Mouse (Mus musculus) liver, embryonic 14.5 days (tissue): ENCODE measurements at regions not wholly inside any gene's neighbourhood (a gene's known extent, or its start where the extent isn't known, plus 50 kb on each side); places are given as distances from the start of the nearest gene placed in this dataset.

Experiments
- ATAC-seq: fragments of 200-750 bp; cut with Nextera tagmentation; 2 replicates; pipeline ENCODE4 v1.8.0; 2017; ENCODE audit warnings: moderate number of reproducible peaks, mild to moderate bottlenecking, moderate library complexity; ENCODE audit not compliant: insufficient read depth
- DNase-seq, 3 experiments: peaks; one replicate each; pipeline ENCODE4 v3.0.0-alpha.2; 2012 to 2013; ENCODE audit warnings: low read depth in 3 of 3, low spot score in 3 of 3
- H3K27ac ChIP-seq: fragments of 300-500 bp; sonication (generic); 2 replicates; pipeline ENCODE4 v1.5.1; 2014; ENCODE audit warnings: moderate library complexity, mild to moderate bottlenecking, control low read depth, inconsistent platforms
- H3K27me3 ChIP-seq: fragments of 300-500 bp; sonication (generic); 2 replicates; pipeline ENCODE4 v1.6.1; 2014; ENCODE audit warnings: mild to moderate bottlenecking, low read length, moderate library complexity; ENCODE audit not compliant: control insufficient read depth, insufficient read depth
- H3K36me3 ChIP-seq: fragments of 300-500 bp; sonication (generic); replicated peaks from 2 replicates; pipeline ENCODE4 v1.6.1; 2014; ENCODE audit warnings: low read depth; ENCODE audit not compliant: control insufficient read depth, insufficient read depth
- H3K4me1 ChIP-seq, 2 experiments: fragments of 200-500 bp in 1 of 2; fragments of 300-500 bp in 1 of 2; sonication (generic) in 1 of 2; replicated peaks; 2 replicates each; pipeline ENCODE4 v1.6.1; 2012 to 2014; ENCODE audit warnings: antibody characterized with exemption in 1 of 2, inconsistent platforms in 1 of 2, low read length in 1 of 2; ENCODE audit not compliant: control insufficient read depth in 2 of 2, insufficient read depth in 2 of 2
- H3K4me2 ChIP-seq: fragments of 300-500 bp; sonication (generic); 2 replicates; pipeline ENCODE4 v1.6.1; 2014; ENCODE audit warnings: low read depth, mild to moderate bottlenecking, control low read depth, moderate library complexity
- H3K4me3 ChIP-seq, 2 experiments: fragments of 200-500 bp in 1 of 2; fragments of 300-500 bp in 1 of 2; sonication (generic) in 1 of 2; 2 replicates each; pipeline ENCODE4 v1.5.1; 2012 to 2014; ENCODE audit warnings: low read depth in 2 of 2, low read length in 2 of 2, mild to moderate bottlenecking in 2 of 2, control low read depth in 1 of 2, inconsistent platforms in 1 of 2, moderate library complexity in 1 of 2; ENCODE audit not compliant: insufficient read depth in 1 of 2
- H3K9ac ChIP-seq: fragments of 300-500 bp; sonication (generic); replicated peaks from 2 replicates; pipeline ENCODE4 v1.6.1; 2014; ENCODE audit warnings: mild to moderate bottlenecking, control low read depth, moderate library complexity
- H3K9me3 ChIP-seq: fragments of 300-500 bp; sonication (generic); 2 replicates; pipeline ENCODE4 v1.6.1; 2016; ENCODE audit warnings: low read length, mixed read lengths; ENCODE audit not compliant: control insufficient read depth
- CTCF ChIP-seq: IDR thresholded peaks from 2 replicates; pipeline ENCODE4 v1.5.1; 2016; ENCODE audit warnings: antibody characterized with exemption, low read depth, control low read depth
- EP300 ChIP-seq: IDR thresholded peaks from 2 replicates; pipeline ENCODE4 v1.6.1; 2016; ENCODE audit warnings: antibody characterized with exemption, low read depth
- WGBS: fragments of 180-500 bp; shearing (Covaris S2); extraction: QIAGEN DNeasy Blood & Tissue Kit; methylation state at CpG from one replicate; pipeline ENCODE4 v1.1.7; 2014; ENCODE audit not compliant: insufficient replicate concordance; 5-methylcytosine and 5-hydroxymethylcytosine counted together

DNA sequence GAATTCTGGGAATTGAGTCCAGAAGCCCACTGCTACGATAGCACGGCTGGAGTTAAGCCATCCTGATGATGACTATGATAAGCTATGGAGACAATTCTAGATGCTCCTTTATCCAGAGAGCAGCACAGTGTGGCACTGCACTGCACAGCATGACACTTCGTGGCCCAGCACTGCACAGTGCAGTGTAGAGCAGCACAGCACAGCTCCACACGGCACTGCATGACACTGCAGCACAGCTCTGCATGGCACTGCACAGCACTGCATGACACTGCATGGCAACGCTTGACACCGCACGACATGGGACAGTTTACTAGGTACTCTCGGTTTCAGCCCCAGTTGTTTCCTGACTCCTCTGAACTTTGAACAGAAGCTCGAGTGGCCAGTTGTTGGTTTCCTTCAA lies 523.1 kb downstream of the Etnk1 start:
- Histone ChIP-seq H3K27me3 (no peaks in the 10 kb centered on the region), H3K9me3 (no peaks in the 10 kb centered on the region), H3K4me2 (no peak overlapping the region), H3K4me1 (no peaks in the 10 kb centered on the region), H3K27ac (no peak overlapping the region), H3K9ac (no peak overlapping the region), H3K4me3 (no peak overlapping the region), H3K36me3 (no peaks in the 10 kb centered on the region)
- 69% methylated on average over 9 of the region's 9 CpGs for WGBS
- no peak for DNase-seq
- no peak for ATAC-seq
- TF ChIP-seq EP300, result no peak
- TF ChIP-seq CTCF, result no peak

- DNase-seq (no peak), ATAC-seq (no peak)
- TF ChIP-seq EP300, result no peak
- TF ChIP-seq CTCF, result no peak
- Histone ChIP-seq H3K4me1 (no peaks in the 10 kb centered on the region), H3K36me3 (no peaks in the 10 kb centered on the region), H3K4me2 (no peak overlapping the region), H3K27ac (no peak overlapping the region), H3K27me3 (no peaks in the 10 kb centered on the region), H3K9ac (no peak overlapping the region), H3K4me3 (no peak overlapping the region), H3K9me3 (no peaks in the 10 kb centered on the region)
- WGBS, result 65% methylated on average over 6 of the region's 6 CpGs
Measured at GRCm38 (mm10) chr6:143690866-143691265, 523.8 kb downstream of the Etnk1 start.

DNA sequence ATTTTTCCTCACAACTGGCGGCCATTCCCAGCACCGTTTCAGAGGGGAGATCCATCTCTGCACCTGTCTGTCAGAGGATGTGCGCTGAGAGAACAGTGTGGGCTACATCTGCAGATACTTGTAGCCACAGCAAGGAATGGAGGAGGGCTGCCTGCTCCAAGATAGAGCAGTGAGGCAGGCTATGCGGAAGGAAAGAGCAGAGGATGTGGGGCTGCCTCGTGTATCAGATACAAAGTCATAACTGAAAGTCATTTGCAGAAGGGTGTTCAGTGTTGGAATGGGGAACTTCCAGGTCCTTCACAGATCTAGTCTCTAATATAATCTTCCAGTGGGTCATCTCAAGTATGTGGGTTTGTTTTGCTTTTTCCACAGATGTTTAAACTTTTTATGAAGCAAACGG lies 531.0 kb downstream of the Etnk1 start:
- Histone ChIP-seq H3K27me3 (no peaks in the 10 kb centered on the region), H3K9me3 (no peaks in the 10 kb centered on the region), H3K9ac (no peak overlapping the region), H3K36me3 (no peaks in the 10 kb centered on the region), H3K4me3 (no peak overlapping the region), H3K4me1 (no peaks in the 10 kb centered on the region), H3K27ac (no peak overlapping the region), H3K4me2 (no peak overlapping the region)
- DNase-seq (no peak), ATAC-seq (no peak)
- 32% methylated on average over 6 of the region's 6 CpGs for WGBS
- TF ChIP-seq CTCF (no peak), EP300 (no peak)

GRCm38 (mm10) chr6:143703984-143704383 lies 537.0 kb downstream of the Etnk1 start:
- TF ChIP-seq CTCF (no peak), EP300 (no peak)
- no peak overlapping the region for H3K27ac ChIP-seq
- no peak overlapping the region for H3K9ac ChIP-seq
- H3K4me1 ChIP-seq, result no peaks in the 10 kb centered on the region
- 63% methylated on average over 8 of the region's 8 CpGs for WGBS
- no peaks in the 10 kb centered on the region for H3K9me3 ChIP-seq
- H3K27me3 ChIP-seq, result no peaks in the 10 kb centered on the region
- DNase-seq (no peak), ATAC-seq (no peak)
- H3K4me3 ChIP-seq, result no peak overlapping the region
- H3K36me3 ChIP-seq, result no peaks in the 10 kb centered on the region
- H3K4me2 ChIP-seq, result no peak overlapping the region

- Histone ChIP-seq H3K27me3 (no peaks in the 10 kb centered on the region), H3K9me3 (no peaks in the 10 kb centered on the region), H3K9ac (no peak overlapping the region), H3K4me3 (no peak overlapping the region), H3K4me1 (no peaks in the 10 kb centered on the region), H3K4me2 (no peak overlapping the region), H3K27ac (no peak overlapping the region), H3K36me3 (no peaks in the 10 kb centered on the region)
- ATAC-seq, result no peak
- no peak for TF ChIP-seq CTCF
- TF ChIP-seq EP300, result no peak
- 54% methylated on average over 10 of the region's 10 CpGs for WGBS
- DNase-seq, result no peak
Measured at GRCm38 (mm10) chr6:143706451-143706850, 539.4 kb downstream of the Etnk1 start.

DNA sequence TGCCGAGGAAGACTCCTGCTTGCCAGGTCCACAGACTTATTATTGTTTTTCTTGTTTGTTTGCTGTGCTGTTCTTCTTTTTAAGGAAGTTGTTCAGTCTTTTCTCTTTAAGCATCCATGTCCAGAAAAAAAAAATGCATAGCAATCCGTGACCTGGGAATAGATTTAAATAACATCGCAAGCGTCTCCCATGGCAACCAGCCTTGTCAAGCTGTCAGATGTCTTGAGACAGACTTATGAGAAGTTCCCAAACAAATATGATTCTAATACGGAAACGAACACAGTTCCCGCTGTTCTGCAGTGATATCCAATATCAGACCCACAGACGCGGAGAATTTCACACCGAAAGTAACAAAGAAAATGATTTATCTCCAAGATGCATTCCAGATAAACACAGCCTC lies 547.4 kb downstream of the Etnk1 start:
- no peaks in the 10 kb centered on the region for H3K36me3 ChIP-seq
- ATAC-seq, result no peak
- no peak overlapping the region for H3K4me2 ChIP-seq
- H3K4me1 ChIP-seq, result no peaks in the 10 kb centered on the region
- H3K27ac ChIP-seq, result no peak overlapping the region
- no peaks in the 10 kb centered on the region for H3K9me3 ChIP-seq
- no peak overlapping the region for H3K9ac ChIP-seq
- DNase-seq, result no peak
- 79% methylated on average over 10 of the region's 10 CpGs for WGBS
- H3K27me3 ChIP-seq, result no peaks in the 10 kb centered on the region
- H3K4me3 ChIP-seq, result no peak overlapping the region
- TF ChIP-seq CTCF, result no peak
- TF ChIP-seq EP300, result no peak
